Mouse (Mus musculus): ENCODE measurements at regions not wholly inside any gene's neighbourhood (a gene's known extent, or its start where the extent isn't known, plus 50 kb on each side); places are given as distances from the start of the nearest gene placed in this dataset.

GRCm38 (mm10) chr6:143502803-143503202 is 335.8 kb downstream of the Etnk1 start:
- 74% methylated on average over 8 of the region's 8 CpGs for WGBS
- no peaks in the 10 kb centered on the region for H3K4me1 ChIP-seq (replicated peaks)
- H3K27ac ChIP-seq: no peak overlapping the region
- H3K27me3 ChIP-seq (replicated peaks): no peaks in the 10 kb centered on the region
- no peak overlapping the region for H3K4me2 ChIP-seq (replicated peaks)
- H3K4me3 ChIP-seq (replicated peaks): no peak overlapping the region
- no peak overlapping the region for H3K9ac ChIP-seq
- ATAC-seq: no peak
- no peaks in the 10 kb centered on the region for H3K36me3 ChIP-seq
- no peaks in the 10 kb centered on the region for H3K9me3 ChIP-seq

DNA sequence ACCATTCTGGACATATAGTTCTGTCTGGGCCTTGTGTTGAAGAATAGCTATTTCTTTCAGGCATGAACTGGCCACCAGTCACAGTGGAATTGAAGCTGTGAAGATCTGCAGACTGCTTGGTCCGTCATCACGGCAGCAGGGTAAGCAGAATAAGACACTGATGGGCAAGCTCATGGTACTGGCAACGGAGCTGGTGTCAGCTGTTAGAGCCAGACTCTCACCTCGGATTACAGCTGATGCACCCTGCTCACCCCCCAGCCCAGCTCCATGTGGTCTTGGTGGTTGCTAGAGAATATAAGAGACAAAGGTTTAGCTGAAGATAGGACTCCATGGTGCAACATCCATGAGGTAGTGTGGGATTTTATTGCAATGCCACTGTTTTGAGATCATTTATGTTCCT is 336.9 kb downstream of the Etnk1 start:
- H3K27ac ChIP-seq: no peak overlapping the region
- no peak overlapping the region for H3K4me2 ChIP-seq (replicated peaks)
- no peaks in the 10 kb centered on the region for H3K36me3 ChIP-seq
- no peaks in the 10 kb centered on the region for H3K9me3 ChIP-seq
- no peaks in the 10 kb centered on the region for H3K27me3 ChIP-seq (replicated peaks)
- no peaks in the 10 kb centered on the region for H3K4me1 ChIP-seq (replicated peaks)
- H3K4me3 ChIP-seq (replicated peaks): no peak overlapping the region
- WGBS: 86% methylated on average over 4 of the region's 4 CpGs
- no peak for ATAC-seq
- H3K9ac ChIP-seq: no peak overlapping the region

DNA sequence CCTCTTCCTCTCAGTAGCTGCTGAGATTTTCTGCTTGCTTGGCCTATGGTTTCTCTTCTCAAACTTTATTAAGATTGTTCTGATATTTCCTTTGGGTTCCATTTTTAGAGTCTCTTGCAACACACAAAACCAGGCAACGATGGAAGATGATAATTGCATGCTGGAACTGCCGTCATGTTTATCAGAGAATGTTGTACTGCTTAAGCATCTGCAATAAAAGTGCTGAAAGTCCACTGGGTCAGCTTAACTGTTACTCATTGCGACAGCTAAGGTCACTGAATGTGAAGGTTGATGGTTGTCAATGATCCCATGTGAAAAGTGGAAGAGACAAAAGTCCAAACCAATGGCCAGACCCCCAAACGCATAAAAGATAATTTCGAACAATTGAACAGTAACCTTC is 346.4 kb downstream of the Etnk1 start:
- no peaks in the 10 kb centered on the region for H3K4me1 ChIP-seq (replicated peaks)
- WGBS: 73% methylated on average over 5 of the region's 5 CpGs
- H3K36me3 ChIP-seq: no peaks in the 10 kb centered on the region
- H3K27me3 ChIP-seq (replicated peaks): no peaks in the 10 kb centered on the region
- no peak for ATAC-seq
- no peak overlapping the region for H3K4me3 ChIP-seq (replicated peaks)
- no peak overlapping the region for H3K4me2 ChIP-seq (replicated peaks)
- H3K9me3 ChIP-seq: no peaks in the 10 kb centered on the region
- no peak overlapping the region for H3K9ac ChIP-seq
- H3K27ac ChIP-seq: no peak overlapping the region

DNA sequence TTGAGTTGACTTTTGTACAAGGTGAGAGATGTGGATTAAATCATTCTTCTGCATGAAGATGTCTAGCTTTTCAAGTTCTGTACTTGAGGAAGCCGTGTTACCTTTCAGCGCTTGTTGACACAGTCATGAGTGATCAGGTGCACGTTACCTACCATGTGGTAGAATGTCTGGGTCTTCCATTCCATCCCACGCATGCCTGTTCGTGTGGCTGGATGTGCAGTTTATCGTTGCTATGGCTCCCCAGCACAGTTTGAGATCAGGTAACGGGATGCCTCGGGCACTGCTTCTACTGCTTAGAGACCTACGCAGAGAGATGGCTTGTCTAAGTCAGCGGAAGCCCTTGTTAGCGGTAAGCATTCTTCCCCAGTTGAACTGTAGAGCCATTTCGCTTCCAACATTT is 348.1 kb downstream of the Etnk1 start:
- H3K4me3 ChIP-seq (replicated peaks): no peak overlapping the region
- H3K4me1 ChIP-seq (replicated peaks): no peaks in the 10 kb centered on the region
- H3K4me2 ChIP-seq (replicated peaks): no peak overlapping the region
- no peak overlapping the region for H3K27ac ChIP-seq
- no peak for ATAC-seq
- no peaks in the 10 kb centered on the region for H3K27me3 ChIP-seq (replicated peaks)
- no peaks in the 10 kb centered on the region for H3K9me3 ChIP-seq
- no peak overlapping the region for H3K9ac ChIP-seq
- no peaks in the 10 kb centered on the region for H3K36me3 ChIP-seq
- WGBS: 92% methylated on average over 12 of the region's 12 CpGs

- Histone ChIP-seq H3K9me3 (no peaks in the 10 kb centered on the region), H3K4me1 (replicated peaks) (no peaks in the 10 kb centered on the region), H3K36me3 (no peaks in the 10 kb centered on the region), H3K4me2 (replicated peaks) (no peak overlapping the region), H3K9ac (no peak overlapping the region), H3K4me3 (replicated peaks) (no peak overlapping the region), H3K27ac (no peak overlapping the region), H3K27me3 (replicated peaks) (no peaks in the 10 kb centered on the region)
- WGBS: 84% methylated on average over 1 of the region's 1 CpGs
- ATAC-seq: no peak
Measured at GRCm38 (mm10) chr6:143516746-143517145, 349.7 kb downstream of the Etnk1 start.

DNA sequence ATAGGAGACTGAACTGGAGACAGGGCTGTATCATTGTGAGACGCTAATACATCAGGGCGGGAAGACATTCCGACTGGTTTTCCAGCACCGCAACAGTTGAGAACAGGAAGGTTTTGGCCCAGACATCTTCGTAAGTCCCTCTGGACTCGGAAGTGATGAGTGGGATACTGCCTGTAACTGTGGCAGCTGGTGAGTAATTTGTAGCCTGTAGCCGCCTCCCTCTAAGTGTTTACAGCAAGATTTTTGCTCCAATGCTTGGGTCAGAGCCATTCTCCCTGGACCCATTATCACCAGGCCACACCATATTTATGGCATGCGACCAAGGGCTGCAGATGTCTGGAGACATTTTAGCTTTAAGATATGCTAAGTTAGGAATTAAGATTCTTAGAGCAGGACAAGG is 351.5 kb downstream of the Etnk1 start:
- H3K4me2 ChIP-seq (replicated peaks): no peak overlapping the region
- ATAC-seq: no peak
- H3K27ac ChIP-seq: no peak overlapping the region
- H3K27me3 ChIP-seq (replicated peaks): no peaks in the 10 kb centered on the region
- WGBS: 83% methylated on average over 8 of the region's 8 CpGs
- H3K9me3 ChIP-seq: no peaks in the 10 kb centered on the region
- no peaks in the 10 kb centered on the region for H3K4me1 ChIP-seq (replicated peaks)
- no peak overlapping the region for H3K9ac ChIP-seq
- no peak overlapping the region for H3K4me3 ChIP-seq (replicated peaks)
- H3K36me3 ChIP-seq: no peaks in the 10 kb centered on the region

- no peak overlapping the region for H3K9ac ChIP-seq
- 82% methylated on average over 5 of the region's 5 CpGs for WGBS
- no peak overlapping the region for H3K4me2 ChIP-seq (replicated peaks)
- H3K4me3 ChIP-seq (replicated peaks): no peak overlapping the region
- H3K27me3 ChIP-seq (replicated peaks): no peaks in the 10 kb centered on the region
- H3K36me3 ChIP-seq: no peaks in the 10 kb centered on the region
- no peak for ATAC-seq
- H3K4me1 ChIP-seq (replicated peaks): no peaks in the 10 kb centered on the region
- no peak overlapping the region for H3K27ac ChIP-seq
- no peaks in the 10 kb centered on the region for H3K9me3 ChIP-seq
Measured at GRCm38 (mm10) chr6:143519668-143520067, 352.6 kb downstream of the Etnk1 start.

DNA sequence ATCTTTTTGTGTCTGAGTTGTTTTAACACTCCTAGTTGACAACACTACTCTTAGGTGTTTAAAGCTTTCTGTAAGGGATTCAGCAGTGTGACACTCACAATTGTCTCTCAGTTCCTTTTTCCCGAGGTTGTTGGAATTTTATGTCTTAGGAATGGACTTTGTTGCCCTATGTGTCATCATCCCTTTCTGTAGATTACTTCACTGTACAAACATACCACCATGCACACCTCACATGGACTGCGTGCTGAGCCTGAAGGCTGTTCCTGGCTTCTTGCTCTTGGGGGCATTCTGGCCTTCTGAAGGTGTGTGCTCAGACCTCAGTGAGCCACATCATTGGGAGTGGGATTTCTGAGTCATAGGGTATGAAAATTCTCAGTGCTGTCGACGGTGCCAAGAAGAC is 358.1 kb downstream of the Etnk1 start:
- Histone ChIP-seq H3K36me3 (no peaks in the 10 kb centered on the region), H3K4me3 (replicated peaks) (no peak overlapping the region), H3K27me3 (replicated peaks) (no peaks in the 10 kb centered on the region), H3K4me2 (replicated peaks) (no peak overlapping the region), H3K9ac (no peak overlapping the region), H3K9me3 (no peaks in the 10 kb centered on the region), H3K4me1 (replicated peaks) (no peaks in the 10 kb centered on the region), H3K27ac (no peak overlapping the region)
- ATAC-seq: peak; percentile 66; the same call in 1 of the 2 replicates
- 77% methylated on average over 4 of the region's 4 CpGs for whole genome bisulfite sequencing

DNA sequence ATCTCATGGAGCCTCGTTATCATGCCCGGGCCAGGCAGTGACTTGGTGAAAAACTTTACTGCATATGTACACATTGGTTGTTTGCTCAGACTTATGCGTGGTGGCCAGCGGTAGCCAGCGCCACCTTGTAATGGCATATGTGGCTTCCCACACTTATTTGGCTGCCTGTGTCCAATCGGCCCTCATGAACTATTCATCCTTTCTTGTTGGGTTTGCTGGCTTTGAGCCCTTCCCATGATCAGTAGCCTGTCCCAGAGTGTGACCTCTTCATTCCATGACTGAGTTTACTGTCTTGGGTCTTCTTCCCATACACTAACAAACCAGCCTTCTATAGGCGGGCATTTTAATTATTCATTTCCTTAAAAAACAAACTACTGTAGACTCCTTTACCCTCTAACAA is 361.9 kb downstream of the Etnk1 start:
- no peak overlapping the region for H3K27ac ChIP-seq
- peaks cover 6% of the 10 kb centered on the region for H3K4me1 ChIP-seq (replicated peaks)
- H3K27me3 ChIP-seq (replicated peaks): no peaks in the 10 kb centered on the region
- H3K4me2 ChIP-seq (replicated peaks): no peak overlapping the region
- no peaks in the 10 kb centered on the region for H3K9me3 ChIP-seq
- no peaks in the 10 kb centered on the region for H3K36me3 ChIP-seq
- ATAC-seq: no peak
- no peak overlapping the region for H3K4me3 ChIP-seq (replicated peaks)
- WGBS: 92% methylated on average over 7 of the region's 7 CpGs
- no peak overlapping the region for H3K9ac ChIP-seq

- WGBS: 23% methylated on average over 13 of the region's 13 CpGs
- no peak overlapping the region for H3K4me3 ChIP-seq (replicated peaks)
- no peaks in the 10 kb centered on the region for H3K36me3 ChIP-seq
- ATAC-seq: peak; percentile 83
- no peak overlapping the region for H3K9ac ChIP-seq
- no peaks in the 10 kb centered on the region for H3K9me3 ChIP-seq
- H3K4me1 ChIP-seq (replicated peaks): peaks cover 6% of the 10 kb centered on the region
- no peak overlapping the region for H3K27ac ChIP-seq
- H3K27me3 ChIP-seq (replicated peaks): no peaks in the 10 kb centered on the region
- H3K4me2 ChIP-seq (replicated peaks): peak overlapping the region; percentile 33
Measured at GRCm38 (mm10) chr6:143530372-143531224, 363.6 kb downstream of the Etnk1 start.

GRCm38 (mm10) chr6:143531477-143531876 is 364.5 kb downstream of the Etnk1 start:
- Histone ChIP-seq H3K36me3 (no peaks in the 10 kb centered on the region), H3K27me3 (replicated peaks) (no peaks in the 10 kb centered on the region), H3K4me1 (replicated peaks) (peaks cover 6% of the 10 kb centered on the region), H3K4me2 (replicated peaks) (no peak overlapping the region), H3K9me3 (no peaks in the 10 kb centered on the region), H3K4me3 (replicated peaks) (no peak overlapping the region), H3K9ac (no peak overlapping the region), H3K27ac (no peak overlapping the region)
- no peak for ATAC-seq
- 37% methylated on average over 6 of the region's 6 CpGs for WGBS

- H3K27me3 ChIP-seq (replicated peaks): no peaks in the 10 kb centered on the region
Measured at GRCm38 (mm10) chr6:143532380-143532779, 365.4 kb downstream of the Etnk1 start.

GRCm38 (mm10) chr6:143535265-143535664 is 368.2 kb downstream of the Etnk1 start:
- H3K4me2 ChIP-seq (replicated peaks): no peak overlapping the region
- no peak overlapping the region for H3K27ac ChIP-seq
- peaks cover 6% of the 10 kb centered on the region for H3K4me1 ChIP-seq (replicated peaks)
- no peaks in the 10 kb centered on the region for H3K9me3 ChIP-seq
- no peaks in the 10 kb centered on the region for H3K27me3 ChIP-seq (replicated peaks)
- 56% methylated on average over 12 of the region's 12 CpGs for WGBS
- no peak overlapping the region for H3K4me3 ChIP-seq (replicated peaks)
- H3K36me3 ChIP-seq: no peaks in the 10 kb centered on the region
- ATAC-seq: peak; percentile 71
- no peak overlapping the region for H3K9ac ChIP-seq

More at GRCm38 (mm10) chr6:143532380-143532779, 365.4 kb downstream of the Etnk1 start:
- no peak for ATAC-seq
- 91% methylated on average over 12 of the region's 12 CpGs for WGBS
- Histone ChIP-seq H3K27ac (no peak overlapping the region), H3K9me3 (no peaks in the 10 kb centered on the region), H3K36me3 (no peaks in the 10 kb centered on the region), H3K4me2 (replicated peaks) (no peak overlapping the region), H3K4me1 (replicated peaks) (peaks cover 6% of the 10 kb centered on the region), H3K4me3 (replicated peaks) (no peak overlapping the region), H3K9ac (no peak overlapping the region)

Measured in intestine, embryonic 15.5 days (tissue).